8 mouse cellular contexts compared by ENCODE assay signal in the genomic region with DNA sequence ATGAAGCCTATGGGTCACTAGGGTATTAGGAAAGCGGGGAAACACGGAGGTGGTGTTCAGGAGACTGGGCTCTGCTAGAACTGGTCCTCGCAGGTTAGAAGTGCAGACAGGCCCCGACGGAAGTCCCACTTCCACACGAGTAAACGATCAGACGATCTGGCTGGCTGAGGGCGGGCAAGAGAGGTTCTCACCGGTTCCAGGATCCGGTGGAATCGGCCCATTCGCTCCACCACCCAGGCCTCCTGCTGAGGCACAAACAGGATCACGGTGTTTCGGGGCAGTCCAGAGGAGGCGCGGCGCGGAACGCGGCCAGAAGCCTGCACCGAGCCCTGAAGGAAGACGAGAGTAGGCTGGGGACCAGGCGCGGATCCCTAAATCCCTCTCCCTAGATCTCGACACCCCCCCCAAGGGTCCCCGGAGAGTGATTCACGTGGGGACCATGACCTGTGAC. TPM values are rescaled to one million over a fixed set of nuclear protein-coding genes. Genes with fewer than 3 reads are reported as not detected.
DNase-seq lines count a peak whose midpoint lies in the region; ATAC-seq and TF ChIP-seq lines count a peak whose summit lies in the region.

No protein-coding gene starts in this region.

- no peaks in the 10 kb centered on the region for H3K36me3 ChIP-seq in testis, adult 2 months (ENCODE audit: control insufficient read depth, insufficient read depth, low read length)
- peaks cover 67% of the 10 kb centered on the region for H3K36me3 ChIP-seq in hindbrain, embryonic 12.5 days
- H3K36me3 ChIP-seq in liver, embryonic 12.5 days: peaks cover 69% of the 10 kb centered on the region
- H3K36me3 ChIP-seq in stomach, embryonic 15.5 days: peaks cover 38% of the 10 kb centered on the region

- WGBS in hindbrain, embryonic 12.5 days: 2% methylated on average over 28 of the region's 28 CpGs
- WGBS in liver, embryonic 12.5 days (ENCODE audit: insufficient replicate concordance): under 1% methylated on average over 28 of the region's 28 CpGs
- WGBS in stomach, embryonic 15.5 days: 1% methylated on average over 28 of the region's 28 CpGs

- peak; percentile 52 for DNase-seq in embryo, embryonic 10.5 days (ENCODE audit: low spot score)
- DNase-seq in embryo, embryonic 9.5 days (ENCODE audit: extremely low spot score): no peak
- no peak for DNase-seq in testis, postnatal 14 days (ENCODE audit: low spot score)
- DNase-seq in ovary, postnatal 36 days (ENCODE audit: low spot score): no peak

- peak; percentile 12 for ATAC-seq in hindbrain, embryonic 12.5 days (ENCODE audit: low FRiP score)
- peak; percentile 74 for ATAC-seq in liver, embryonic 12.5 days
- ATAC-seq in stomach, embryonic 15.5 days (ENCODE audit: insufficient read depth, low FRiP score, low read depth): peak; percentile 55

- no peak for TF ChIP-seq CTCF in testis, adult 2 months (IDR thresholded peaks at IDR 0.05; ENCODE audit: control insufficient read depth, insufficient read depth, insufficient replicate concordance, low read depth, low read length)

- peak overlapping the region; percentile 87 for H3K4me3 ChIP-seq in testis, adult 2 months (ENCODE audit: control insufficient read depth, low read depth, low read length)
- H3K4me3 ChIP-seq in hindbrain, embryonic 12.5 days: peak overlapping the region; percentile 73
- peak overlapping the region; percentile 81 for H3K4me3 ChIP-seq in liver, embryonic 12.5 days
- H3K4me3 ChIP-seq in stomach, embryonic 15.5 days (replicated peaks): peak overlapping the region; percentile 71

- no peaks in the 10 kb centered on the region for H3K9me3 ChIP-seq in hindbrain, embryonic 12.5 days (replicated peaks)
- H3K9me3 ChIP-seq in liver, embryonic 12.5 days (replicated peaks): no peaks in the 10 kb centered on the region
- H3K9me3 ChIP-seq in stomach, embryonic 15.5 days: no peaks in the 10 kb centered on the region

- peak overlapping the region; percentile 92 for H3K9ac ChIP-seq in hindbrain, embryonic 12.5 days
- H3K9ac ChIP-seq in liver, embryonic 12.5 days: peak overlapping the region; percentile 96
- H3K9ac ChIP-seq in stomach, embryonic 15.5 days: peak overlapping the region; percentile 89

- TF ChIP-seq POLR2A in testis, adult 2 months (IDR thresholded peaks at IDR 0.05; ENCODE audit: control insufficient read depth, low read depth, low read length): no peak

- H3K27ac ChIP-seq in testis, adult 2 months (ENCODE audit: control insufficient read depth, insufficient read depth, low read depth, low read length): peak overlapping the region; percentile 41
- peak overlapping the region; percentile 92 for H3K27ac ChIP-seq in hindbrain, embryonic 12.5 days
- H3K27ac ChIP-seq in liver, embryonic 12.5 days: peak overlapping the region; percentile 89
- H3K27ac ChIP-seq in stomach, embryonic 15.5 days: peak overlapping the region; percentile 82

- H3K4me2 ChIP-seq in hindbrain, embryonic 12.5 days (replicated peaks): peak overlapping the region; percentile 84
- peak overlapping the region; percentile 82 for H3K4me2 ChIP-seq in liver, embryonic 12.5 days
- peak overlapping the region; percentile 78 for H3K4me2 ChIP-seq in stomach, embryonic 15.5 days

- H3K4me1 ChIP-seq in testis, adult 2 months (ENCODE audit: control insufficient read depth, insufficient read depth, low read length): peaks cover 4% of the 10 kb centered on the region; the same call in 1 of the 2 replicates
- peaks cover 22% of the 10 kb centered on the region for H3K4me1 ChIP-seq in hindbrain, embryonic 12.5 days
- H3K4me1 ChIP-seq in liver, embryonic 12.5 days: peaks cover 32% of the 10 kb centered on the region
- peaks cover 14% of the 10 kb centered on the region for H3K4me1 ChIP-seq in stomach, embryonic 15.5 days

- no peaks in the 10 kb centered on the region for H3K27me3 ChIP-seq in testis, adult 2 months (ENCODE audit: control insufficient read depth, insufficient read depth, low read length)
- H3K27me3 ChIP-seq in hindbrain, embryonic 12.5 days: no peaks in the 10 kb centered on the region
- H3K27me3 ChIP-seq in liver, embryonic 12.5 days (replicated peaks): no peaks in the 10 kb centered on the region
- H3K27me3 ChIP-seq in stomach, embryonic 15.5 days (replicated peaks): no peaks in the 10 kb centered on the region

RNA-seq across cellular contexts. Expression of a gene that starts 0.7 kb away (rescaled TPM):
- polyA plus RNA-seq in testis, adult 2 months (2012; rRNA removed): 19.8 and 22.7 TPM in 2 replicates
- 243 and 249 TPM in 2 replicates for polyA plus RNA-seq in hindbrain, embryonic 12.5 days (2016; fragmentation: Nextera tagmentation; extraction: Ambion mirVana)
- polyA plus RNA-seq in liver, embryonic 12.5 days (2016; fragmentation: Nextera tagmentation; extraction: Ambion mirVana): 280 and 292 TPM in 2 replicates
- polyA plus RNA-seq in stomach, embryonic 15.5 days (2015; fragmentation: Nextera tagmentation; extraction: Ambion mirVana): 303 TPM in 2 replicates

RNA-seq across cellular contexts. Expression of a gene that starts 5.2 kb away (rescaled TPM):
- 36.3 and 42.0 TPM in 2 replicates for polyA plus RNA-seq in testis, adult 2 months (2012; rRNA removed)
- polyA plus RNA-seq in hindbrain, embryonic 12.5 days (2016; fragmentation: Nextera tagmentation; extraction: Ambion mirVana): 25.2 and 28.9 TPM in 2 replicates
- polyA plus RNA-seq in liver, embryonic 12.5 days (2016; fragmentation: Nextera tagmentation; extraction: Ambion mirVana): 16.8 and 19.4 TPM in 2 replicates
- 21.7 and 22.6 TPM in 2 replicates for polyA plus RNA-seq in stomach, embryonic 15.5 days (2015; fragmentation: Nextera tagmentation; extraction: Ambion mirVana)

RNA-seq across cellular contexts. Expression of a gene that starts 15.2 kb away (rescaled TPM):
- 41.4 and 46.3 TPM in 2 replicates for polyA plus RNA-seq in testis, adult 2 months (2012; rRNA removed)
- 36.2 and 36.6 TPM in 2 replicates for polyA plus RNA-seq in hindbrain, embryonic 12.5 days (2016; fragmentation: Nextera tagmentation; extraction: Ambion mirVana)
- polyA plus RNA-seq in liver, embryonic 12.5 days (2016; fragmentation: Nextera tagmentation; extraction: Ambion mirVana): 28.9 and 32.2 TPM in 2 replicates
- polyA plus RNA-seq in stomach, embryonic 15.5 days (2015; fragmentation: Nextera tagmentation; extraction: Ambion mirVana): 11.9 and 13.2 TPM in 2 replicates

RNA-seq across cellular contexts. Expression of a gene that starts 20.5 kb away (rescaled TPM):
- 96.4 and 104 TPM in 2 replicates for polyA plus RNA-seq in testis, adult 2 months (2012; rRNA removed)
- polyA plus RNA-seq in hindbrain, embryonic 12.5 days (2016; fragmentation: Nextera tagmentation; extraction: Ambion mirVana): 20.5 and 21.6 TPM in 2 replicates
- polyA plus RNA-seq in liver, embryonic 12.5 days (2016; fragmentation: Nextera tagmentation; extraction: Ambion mirVana): 12.3 and 13.6 TPM in 2 replicates
- polyA plus RNA-seq in stomach, embryonic 15.5 days (2015; fragmentation: Nextera tagmentation; extraction: Ambion mirVana): 13.0 and 17.2 TPM in 2 replicates

RNA-seq across cellular contexts. Expression of a gene that starts 27.9 kb away (rescaled TPM):
- polyA plus RNA-seq in testis, adult 2 months (2012; rRNA removed): 17.4 and 20.6 TPM in 2 replicates
- 27.8 and 29.4 TPM in 2 replicates for polyA plus RNA-seq in hindbrain, embryonic 12.5 days (2016; fragmentation: Nextera tagmentation; extraction: Ambion mirVana)
- polyA plus RNA-seq in liver, embryonic 12.5 days (2016; fragmentation: Nextera tagmentation; extraction: Ambion mirVana): 0.91 and 1.2 TPM in 2 replicates
- 7.8 and 9.1 TPM in 2 replicates for polyA plus RNA-seq in stomach, embryonic 15.5 days (2015; fragmentation: Nextera tagmentation; extraction: Ambion mirVana)

Comparison
In these comparisons a context has a peak if more than half of its experiments do, and no peak if none do; other contexts are left out.
1. H3K27ac ChIP-seq: peak in every context shown above with its lines; median percentile 92 in hindbrain, embryonic 12.5 days; 89 in liver, embryonic 12.5 days; 82 in stomach, embryonic 15.5 days; 41 in testis, adult 2 months.
2. ATAC-seq: peak in every context shown above with its lines; median percentile 74 in liver, embryonic 12.5 days; 55 in stomach, embryonic 15.5 days; 12 in hindbrain, embryonic 12.5 days.
3. RNA of a gene that starts 0.7 kb away (polyA plus RNA-seq): 303 TPM in stomach, embryonic 15.5 days, 280 to 292 TPM in liver, embryonic 12.5 days and 243 to 249 TPM in hindbrain, embryonic 12.5 days; 19.8 to 22.7 TPM in testis, adult 2 months; every median in the first group is over 10 times any median in the second.
4. Peak in every context shown above with its lines, with median percentiles within 50 percentile points of each other: H3K4me3 ChIP-seq, H3K4me2 ChIP-seq and H3K9ac ChIP-seq.